Mouse (Mus musculus): ENCODE results near the gene Rab3gap1. TPM values are rescaled to one million over a fixed set of nuclear protein-coding genes. Genes with fewer than 3 reads are reported as not detected.

Gene Rab3gap1
- polyA plus RNA-seq (2012; rRNA removed) = 35.7 and 37.3 TPM in 2 replicates

- WGBS = 12% methylated on average over 47 of the region's 47 CpGs
- DNase-seq = peak; percentile 94
- peak within 1 kb of the TSS; percentile 96 for H3K4me3 ChIP-seq (ENCODE audit: control insufficient read depth, insufficient read depth, low read length)
- H3K27me3 ChIP-seq (ENCODE audit: control insufficient read depth, insufficient read depth, low read length) = no peaks in the 10 kb centered on the region
- H3K36me3 ChIP-seq (ENCODE audit: control insufficient read depth, insufficient read depth, low read length) = 0 out of 2 replicates have a peak, but pooled peaks cover 3% of the 10 kb centered on the region
- TF ChIP-seq POLR2A (IDR thresholded peaks at IDR 0.05; ENCODE audit: control insufficient read depth, extremely low read depth, insufficient read depth, low read length, poor library complexity) (peak; percentile 83), CTCF (IDR thresholded peaks at IDR 0.05; ENCODE audit: borderline replicate concordance, control insufficient read depth, extremely low read depth, insufficient read depth, low read length, poor library complexity) (0 out of 2 replicates have a peak, but pooled peaks have one; percentile 30)
- H3K4me1 ChIP-seq (replicated peaks; ENCODE audit: control insufficient read depth, insufficient read depth, low read length) = no peaks in the 10 kb centered on the region
- peak within 1 kb of the TSS; percentile 85 for H3K27ac ChIP-seq (ENCODE audit: control insufficient read depth, insufficient read depth, low read length)
Observed at GRCm38 (mm10) chr1:127868300-127869261, at the start of gene Rab3gap1. Rab3gap1 (plus strand) TSS chr1:127868773.

GRCm38 (mm10) chr1:127827325-127827724 lies 41.2 kb upstream of the Rab3gap1 start:
- peaks cover 13% of the 10 kb centered on the region for H3K4me1 ChIP-seq (replicated peaks; ENCODE audit: control insufficient read depth, insufficient read depth, low read length)
- H3K27ac ChIP-seq (ENCODE audit: control insufficient read depth, insufficient read depth, low read length) = no peak overlapping the region
- no peaks in the 10 kb centered on the region for H3K36me3 ChIP-seq (ENCODE audit: control insufficient read depth, insufficient read depth, low read length)
- H3K4me3 ChIP-seq (ENCODE audit: control insufficient read depth, insufficient read depth, low read length) = no peak overlapping the region
- WGBS = 16% methylated on average over 2 of the region's 2 CpGs
- TF ChIP-seq CTCF (IDR thresholded peaks at IDR 0.05; ENCODE audit: borderline replicate concordance, control insufficient read depth, extremely low read depth, insufficient read depth, low read length, poor library complexity) (no peak), POLR2A (IDR thresholded peaks at IDR 0.05; ENCODE audit: control insufficient read depth, extremely low read depth, insufficient read depth, low read length, poor library complexity) (no peak)
- H3K27me3 ChIP-seq (ENCODE audit: control insufficient read depth, insufficient read depth, low read length) = no peaks in the 10 kb centered on the region
- DNase-seq = peak; percentile 34

GRCm38 (mm10) chr1:127830215-127830921 lies 38.2 kb upstream of the Rab3gap1 start:
- DNase-seq = peak; percentile 67
- peak overlapping the region; percentile 65 for H3K27ac ChIP-seq (ENCODE audit: control insufficient read depth, insufficient read depth, low read length)
- no peaks in the 10 kb centered on the region for H3K36me3 ChIP-seq (ENCODE audit: control insufficient read depth, insufficient read depth, low read length)
- H3K4me3 ChIP-seq (ENCODE audit: control insufficient read depth, insufficient read depth, low read length) = peak overlapping the region; percentile 7; the same call in 1 of the 2 replicates
- H3K4me1 ChIP-seq (replicated peaks; ENCODE audit: control insufficient read depth, insufficient read depth, low read length) = peaks cover 16% of the 10 kb centered on the region
- no peaks in the 10 kb centered on the region for H3K27me3 ChIP-seq (ENCODE audit: control insufficient read depth, insufficient read depth, low read length)
- whole genome bisulfite sequencing = 6% methylated on average over 13 of the region's 13 CpGs
- TF ChIP-seq POLR2A (IDR thresholded peaks at IDR 0.05; ENCODE audit: control insufficient read depth, extremely low read depth, insufficient read depth, low read length, poor library complexity) = 0 out of 2 replicates have a peak, but pooled peaks have one; percentile 20
- no peak for TF ChIP-seq CTCF (IDR thresholded peaks at IDR 0.05; ENCODE audit: borderline replicate concordance, control insufficient read depth, extremely low read depth, insufficient read depth, low read length, poor library complexity)

GRCm38 (mm10) chr1:127833714-127834113 lies 34.9 kb upstream of the Rab3gap1 start:
- Histone ChIP-seq H3K4me3 (ENCODE audit: control insufficient read depth, insufficient read depth, low read length) (no peak overlapping the region), H3K27ac (ENCODE audit: control insufficient read depth, insufficient read depth, low read length) (no peak overlapping the region), H3K36me3 (ENCODE audit: control insufficient read depth, insufficient read depth, low read length) (no peaks in the 10 kb centered on the region), H3K4me1 (replicated peaks; ENCODE audit: control insufficient read depth, insufficient read depth, low read length) (peaks cover 16% of the 10 kb centered on the region), H3K27me3 (ENCODE audit: control insufficient read depth, insufficient read depth, low read length) (no peaks in the 10 kb centered on the region)
- TF ChIP-seq CTCF (IDR thresholded peaks at IDR 0.05; ENCODE audit: borderline replicate concordance, control insufficient read depth, extremely low read depth, insufficient read depth, low read length, poor library complexity) (no peak), POLR2A (IDR thresholded peaks at IDR 0.05; ENCODE audit: control insufficient read depth, extremely low read depth, insufficient read depth, low read length, poor library complexity) (no peak)
- WGBS = 13% methylated on average over 2 of the region's 2 CpGs
- no peak for DNase-seq

- DNase-seq = no peak
- Histone ChIP-seq H3K27ac (ENCODE audit: control insufficient read depth, insufficient read depth, low read length) (no peak overlapping the region), H3K4me1 (replicated peaks; ENCODE audit: control insufficient read depth, insufficient read depth, low read length) (peaks cover 15% of the 10 kb centered on the region), H3K4me3 (ENCODE audit: control insufficient read depth, insufficient read depth, low read length) (no peak overlapping the region), H3K27me3 (ENCODE audit: control insufficient read depth, insufficient read depth, low read length) (no peaks in the 10 kb centered on the region), H3K36me3 (ENCODE audit: control insufficient read depth, insufficient read depth, low read length) (no peaks in the 10 kb centered on the region)
- TF ChIP-seq POLR2A (IDR thresholded peaks at IDR 0.05; ENCODE audit: control insufficient read depth, extremely low read depth, insufficient read depth, low read length, poor library complexity) (no peak), CTCF (IDR thresholded peaks at IDR 0.05; ENCODE audit: borderline replicate concordance, control insufficient read depth, extremely low read depth, insufficient read depth, low read length, poor library complexity) (no peak)
- WGBS = 70% methylated on average over 4 of the region's 4 CpGs
Observed at GRCm38 (mm10) chr1:127834202-127834601, 34.4 kb upstream of the Rab3gap1 start.

GRCm38 (mm10) chr1:127836619-127837018 lies 32.0 kb upstream of the Rab3gap1 start:
- TF ChIP-seq POLR2A (IDR thresholded peaks at IDR 0.05; ENCODE audit: control insufficient read depth, extremely low read depth, insufficient read depth, low read length, poor library complexity) = no peak
- no peak for TF ChIP-seq CTCF (IDR thresholded peaks at IDR 0.05; ENCODE audit: borderline replicate concordance, control insufficient read depth, extremely low read depth, insufficient read depth, low read length, poor library complexity)
- Histone ChIP-seq H3K4me1 (replicated peaks; ENCODE audit: control insufficient read depth, insufficient read depth, low read length) (peaks cover 2% of the 10 kb centered on the region; the same call in 1 of the 2 replicates), H3K4me3 (ENCODE audit: control insufficient read depth, insufficient read depth, low read length) (no peak overlapping the region), H3K27ac (ENCODE audit: control insufficient read depth, insufficient read depth, low read length) (no peak overlapping the region), H3K27me3 (ENCODE audit: control insufficient read depth, insufficient read depth, low read length) (no peaks in the 10 kb centered on the region), H3K36me3 (ENCODE audit: control insufficient read depth, insufficient read depth, low read length) (no peaks in the 10 kb centered on the region)
- no peak for DNase-seq
- WGBS = 33% methylated on average over 4 of the region's 4 CpGs

Data from thymus, adult 2 months (tissue).